Mouse (Mus musculus): Measurements from ENCODE around the gene Capn6.
A peak's percentile ranks its signal among the peaks of the same experiment; 100 is the strongest.

The Capn6 gene

DNA sequence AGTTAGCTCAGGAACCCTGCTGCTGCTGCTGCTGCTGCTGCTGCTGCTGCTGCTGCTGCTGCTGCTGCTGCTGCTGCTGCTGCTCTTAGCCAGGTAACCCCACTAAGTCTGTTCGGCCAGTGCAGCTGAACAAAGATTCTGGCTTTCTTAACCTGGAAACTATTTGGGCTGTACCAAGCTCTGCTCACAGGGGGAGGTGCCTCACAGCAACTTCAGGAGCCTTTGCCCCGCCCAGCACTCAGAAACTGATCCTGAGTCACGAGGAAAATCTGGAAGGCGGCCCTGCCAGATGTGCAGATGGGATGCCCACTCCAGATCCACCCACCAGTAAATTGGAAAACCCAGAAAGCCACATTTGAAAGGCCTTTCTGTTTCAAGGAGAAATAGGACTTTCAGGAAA lies at the start of gene Capn6:
TSS of gene Capn6 (minus strand) at position 203 of the 400 bp plus-strand sequence.
- peak in 1 of 2 experiments; percentile 2 for DNase-seq (ENCODE audit: low spot score in 2 of 2)

- no peak for DNase-seq (ENCODE audit: low spot score in 2 of 2)
These were observed 40.0 kb upstream of the Capn6 start for GRCm38 (mm10) chrX:143867129-143867664.

DNA sequence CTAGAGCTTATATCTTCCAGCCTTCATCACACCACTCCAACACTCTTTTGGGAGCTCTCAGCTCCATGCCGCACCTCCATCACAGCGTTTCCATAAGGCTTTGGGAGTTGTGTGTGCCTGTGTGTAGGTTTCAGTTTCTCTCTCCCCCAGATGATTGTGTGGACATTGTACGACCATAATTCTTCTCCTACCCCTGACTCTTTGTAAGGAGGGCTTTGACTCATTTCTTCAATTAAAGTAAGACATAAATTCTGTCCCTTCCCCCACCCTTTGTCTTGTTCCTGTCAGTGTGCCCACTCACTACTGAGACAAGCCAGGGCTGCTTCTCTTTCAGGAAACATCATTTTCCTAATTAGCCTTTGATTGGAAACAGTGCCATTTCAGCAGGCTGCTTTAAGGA lies 24.1 kb upstream of the Capn6 start:
- no peak for DNase-seq (ENCODE audit: low spot score in 2 of 2)

GRCm38 (mm10) chrX:143849969-143850368 lies 22.8 kb upstream of the Capn6 start:
- DNase-seq (ENCODE audit: low spot score in 2 of 2), result no peak

DNA sequence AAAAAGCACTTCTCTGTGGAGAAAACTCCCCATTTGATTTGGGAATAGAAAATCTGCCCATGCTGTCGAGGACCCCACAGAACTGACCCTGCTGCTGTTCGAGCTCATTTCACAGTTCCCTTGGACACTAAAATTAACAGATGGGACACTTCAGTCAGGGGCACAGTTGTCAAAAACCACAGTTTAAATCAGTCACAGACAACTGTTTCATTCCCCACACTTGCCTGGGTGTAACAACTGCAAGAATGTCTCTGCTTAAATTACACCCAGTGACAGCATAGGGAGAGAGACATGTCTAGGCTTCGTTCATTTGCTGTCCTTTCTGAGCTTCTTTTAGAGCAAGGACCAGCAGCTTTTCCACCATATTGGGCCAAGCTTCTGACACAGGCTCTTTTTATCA lies 19.4 kb upstream of the Capn6 start:
- DNase-seq (ENCODE audit: low spot score in 2 of 2), result no peak

DNA sequence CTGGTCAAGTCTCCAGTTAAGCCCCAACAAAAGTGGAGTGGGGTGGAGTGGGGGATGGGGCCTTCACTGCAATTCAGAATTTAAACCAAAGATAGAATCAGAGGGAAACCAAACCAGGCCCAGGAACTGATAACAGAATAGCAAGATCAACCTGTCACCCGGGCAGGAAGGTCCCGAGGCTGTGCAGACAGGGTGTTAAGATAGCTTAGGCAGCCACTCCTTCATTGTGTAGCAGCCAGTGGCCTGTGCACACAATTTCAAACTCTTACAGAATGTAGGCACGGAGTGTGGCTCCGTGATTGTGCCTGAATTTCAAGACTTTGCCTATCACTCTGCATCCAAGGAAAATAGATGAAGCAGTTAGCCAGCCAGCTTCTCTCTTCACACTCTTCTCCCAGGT lies 693 bp downstream of the Capn6 start:
- no peak for DNase-seq (ENCODE audit: low spot score in 2 of 2)

GRCm38 (mm10) chrX:143818961-143819360 lies 8.3 kb downstream of the Capn6 start:
- DNase-seq (ENCODE audit: low spot score in 2 of 2), result no peak

GRCm38 (mm10) chrX:143815948-143816347 lies 11.3 kb downstream of the Capn6 start:
- no peak for DNase-seq (ENCODE audit: low spot score in 2 of 2)

DNA sequence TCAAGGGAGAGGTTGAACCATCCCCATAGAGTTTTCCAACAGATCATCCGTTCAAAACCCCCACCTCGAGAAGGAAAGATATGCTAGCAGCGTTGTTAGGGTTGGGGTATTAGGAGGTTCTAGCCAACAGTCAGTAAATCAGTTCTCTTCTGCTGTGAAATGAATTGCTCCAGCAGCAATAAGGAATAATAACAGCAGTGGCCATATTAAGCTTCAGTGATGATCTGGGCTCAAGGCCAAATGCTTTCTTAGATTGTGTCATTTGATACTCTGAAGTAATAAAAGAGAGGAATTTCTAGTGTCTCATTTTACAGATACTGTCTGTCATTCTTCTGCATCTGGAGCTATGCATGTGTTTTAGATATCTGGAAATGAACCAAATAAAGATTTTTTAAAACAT lies 64.7 kb downstream of the Capn6 start:
- no peak for DNase-seq (ENCODE audit: low spot score in 2 of 2)
